Mouse (Mus musculus): Measurements from ENCODE around the gene Kif12.

The Kif12 gene

GRCm38 (mm10) chr4:63158192-63158591 is 13.7 kb downstream of the Kif12 start:
- peak; percentile 21 for DNase-seq (ENCODE audit: low spot score)

GRCm38 (mm10) chr4:63156726-63157634 is 15.0 kb downstream of the Kif12 start:
- peak; percentile 87 for DNase-seq (ENCODE audit: low spot score)

GRCm38 (mm10) chr4:63155596-63155995 is 16.3 kb downstream of the Kif12 start:
- DNase-seq (ENCODE audit: low spot score), result no peak

- no peak for DNase-seq (ENCODE audit: low spot score)
Observed at GRCm38 (mm10) chr4:63154699-63155098, 17.2 kb downstream of the Kif12 start, which contains the start of gene Ambp. Ambp (minus strand) TSS chr4:63154799.

- peak; percentile 68 for DNase-seq (ENCODE audit: low spot score)
Observed at GRCm38 (mm10) chr4:63154028-63154427, 17.9 kb downstream of the Kif12 start.

- no peak for DNase-seq (ENCODE audit: low spot score)
Observed at GRCm38 (mm10) chr4:63151127-63151526, 20.8 kb downstream of the Kif12 start.

- DNase-seq (ENCODE audit: low spot score), result no peak
Observed at GRCm38 (mm10) chr4:63147268-63147667, 24.7 kb downstream of the Kif12 start.

- no peak for DNase-seq (ENCODE audit: low spot score)
Observed at GRCm38 (mm10) chr4:63129891-63130624, 41.9 kb downstream of the Kif12 start.

- no peak for DNase-seq (ENCODE audit: low spot score)
Observed at GRCm38 (mm10) chr4:63124861-63125466, 47.0 kb downstream of the Kif12 start.

- DNase-seq (ENCODE audit: low spot score), result peak; percentile 61
Observed at GRCm38 (mm10) chr4:63118639-63119437, 53.1 kb downstream of the Kif12 start.
